Mouse (Mus musculus) left cerebral cortex, postnatal 10 days (tissue): ENCODE data around the gene Plxna1. TPM values are rescaled to one million over a fixed set of nuclear protein-coding genes. Genes with fewer than 3 reads are reported as not detected.
A peak's percentile ranks its signal among the peaks of the same experiment; 100 is the strongest.

ENCODE experiments used
- DNase-seq, 2 experiments: peaks; one replicate each; pipeline ENCODE4 v3.0.0; 2021 to 2022; ENCODE audit warnings: low spot score in 2 of 2, mixed read lengths in 1 of 2; ENCODE audit errors: extremely low spot score in 1 of 2
- intact Hi-C: fragments of 180-260 bp; cut with DNase I; formaldehyde crosslinking; loops from one replicate; pipeline ENCODE4 v1.15.1; 2025
- total RNA-seq, 2 experiments: library from RNA; stranded (reverse); gene quantifications; 2 replicates each; pipeline ENCODE4 v1.2.3; 2021

Gene Plxna1
- total RNA-seq: 100 to 1,000 TPM; 145 to 150 TPM

- intact Hi-C loops: loop anchor here (5.0 kb wide), 4 partner anchors 105 to 430 kb away; no protein-coding TSS in a partner anchor
- peak; percentile 60 to 83 for DNase-seq
These were observed at the start of gene Plxna1 for GRCm38 (mm10) chr6:89362281-89363106. Gene Plxna1 (minus strand): TSS chr6:89362620.

- intact Hi-C loops: no loop called here
- no peak for DNase-seq
These were observed 46.6 kb upstream of the Plxna1 start for GRCm38 (mm10) chr6:89409041-89409440.

- DNase-seq: no peak
- intact Hi-C loops: no loop called here
These were observed 45.8 kb upstream of the Plxna1 start for GRCm38 (mm10) chr6:89408259-89408658.

GRCm38 (mm10) chr6:89407247-89407889 is 44.9 kb upstream of the Plxna1 start:
- intact Hi-C loops: no loop called here
- no peak for DNase-seq

- no peak for DNase-seq
- intact Hi-C loops: no loop called here
These were observed 42.5 kb upstream of the Plxna1 start for GRCm38 (mm10) chr6:89404964-89405363.

GRCm38 (mm10) chr6:89403257-89404225 is 41.1 kb upstream of the Plxna1 start:
- no peak for DNase-seq
- intact Hi-C loops: no loop called here

- intact Hi-C loops: no loop called here
These were observed 40.0 kb upstream of the Plxna1 start for GRCm38 (mm10) chr6:89402406-89402805.

GRCm38 (mm10) chr6:89399564-89399963 is 37.1 kb upstream of the Plxna1 start:
- intact Hi-C loops: no loop called here
- no peak for DNase-seq

More at GRCm38 (mm10) chr6:89402406-89402805, 40.0 kb upstream of the Plxna1 start:
- DNase-seq: no peak

- intact Hi-C loops: no loop called here
- no peak for DNase-seq
These were observed 35.5 kb upstream of the Plxna1 start for GRCm38 (mm10) chr6:89397919-89398318.

GRCm38 (mm10) chr6:89393820-89394219 is 31.4 kb upstream of the Plxna1 start:
- intact Hi-C loops: no loop called here
- no peak for DNase-seq

- intact Hi-C loops: no loop called here
- no peak for DNase-seq
These were observed 29.8 kb upstream of the Plxna1 start for GRCm38 (mm10) chr6:89392213-89392612.

GRCm38 (mm10) chr6:89389771-89390170 is 27.4 kb upstream of the Plxna1 start:
- no peak for DNase-seq
- intact Hi-C loops: no loop called here

GRCm38 (mm10) chr6:89386956-89387355 is 24.5 kb upstream of the Plxna1 start:
- no peak for DNase-seq
- intact Hi-C loops: no loop called here

GRCm38 (mm10) chr6:89384699-89385098 is 22.3 kb upstream of the Plxna1 start:
- intact Hi-C loops: no loop called here

GRCm38 (mm10) chr6:89381851-89382250 is 19.4 kb upstream of the Plxna1 start:
- intact Hi-C loops: no loop called here
- DNase-seq: no peak

More at GRCm38 (mm10) chr6:89384699-89385098, 22.3 kb upstream of the Plxna1 start:
- no peak for DNase-seq

- intact Hi-C loops: no loop called here
These were observed 18.8 kb upstream of the Plxna1 start for GRCm38 (mm10) chr6:89381172-89381571.

GRCm38 (mm10) chr6:89380751-89381150 is 18.3 kb upstream of the Plxna1 start:
- intact Hi-C loops: no loop called here

More at GRCm38 (mm10) chr6:89381172-89381571, 18.8 kb upstream of the Plxna1 start:
- no peak for DNase-seq

GRCm38 (mm10) chr6:89378264-89378663 is 15.8 kb upstream of the Plxna1 start:
- intact Hi-C loops: no loop called here
- no peak for DNase-seq

More at GRCm38 (mm10) chr6:89380751-89381150, 18.3 kb upstream of the Plxna1 start:
- no peak for DNase-seq

GRCm38 (mm10) chr6:89368812-89369211 is 6.4 kb upstream of the Plxna1 start:
- DNase-seq: no peak
- intact Hi-C loops: no loop called here
